Mouse (Mus musculus) layer of hippocampus, postnatal 25 days (tissue): ENCODE measurements around the gene Mst1. TPM values are rescaled to one million over a fixed set of nuclear protein-coding genes. Genes with fewer than 3 reads are reported as not detected.

Experiments used
- DNase-seq, 2 experiments: peaks; one replicate each; pipeline ENCODE4 v3.0.0; 2022; ENCODE audit warnings: mixed read lengths in 2 of 2, low spot score in 1 of 2; ENCODE audit errors: extremely low spot score in 1 of 2
- total RNA-seq, 2 experiments: library from RNA; stranded (reverse); gene quantifications; 2 replicates each; pipeline ENCODE4 v1.2.3; 2021

Gene Mst1
- total RNA-seq, 2 experiments from 2014 or later, result not detected

GRCm38 (mm10) chr9:108094998-108095411 is 14.8 kb downstream of the Mst1 start:
- no peak for DNase-seq

GRCm38 (mm10) chr9:108095518-108095917 is 15.3 kb downstream of the Mst1 start:
- peak in 1 of 2 experiments; percentile 61 for DNase-seq

- no peak for DNase-seq
Observed at GRCm38 (mm10) chr9:108095949-108096712, 15.9 kb downstream of the Mst1 start.

- DNase-seq, result no peak
Observed at GRCm38 (mm10) chr9:108099619-108100018, 19.4 kb downstream of the Mst1 start.

GRCm38 (mm10) chr9:108104766-108105548 is 24.7 kb downstream of the Mst1 start:
- no peak for DNase-seq

- DNase-seq, result no peak
Observed at GRCm38 (mm10) chr9:108105549-108105863, 25.3 kb downstream of the Mst1 start.

GRCm38 (mm10) chr9:108106090-108106489 is 25.9 kb downstream of the Mst1 start:
- no peak for DNase-seq

- no peak for DNase-seq
Observed at GRCm38 (mm10) chr9:108107867-108108266, 27.6 kb downstream of the Mst1 start.

- DNase-seq, result no peak
Observed at GRCm38 (mm10) chr9:108110160-108110559, 29.9 kb downstream of the Mst1 start.

- no peak for DNase-seq
Observed at GRCm38 (mm10) chr9:108111101-108111592, 30.9 kb downstream of the Mst1 start.

- no peak for DNase-seq
Observed at GRCm38 (mm10) chr9:108111593-108112121, 31.4 kb downstream of the Mst1 start.

- no peak for DNase-seq
Observed at GRCm38 (mm10) chr9:108112719-108113340, 32.6 kb downstream of the Mst1 start.

- no peak for DNase-seq
Observed at GRCm38 (mm10) chr9:108115290-108116077, 35.2 kb downstream of the Mst1 start.

GRCm38 (mm10) chr9:108117143-108117542 is 36.9 kb downstream of the Mst1 start:
- DNase-seq, result no peak

GRCm38 (mm10) chr9:108119891-108120411 is 39.7 kb downstream of the Mst1 start:
- no peak for DNase-seq

- DNase-seq, result no peak
Observed at GRCm38 (mm10) chr9:108120671-108121070, 40.4 kb downstream of the Mst1 start.

GRCm38 (mm10) chr9:108121170-108121969 is 41.1 kb downstream of the Mst1 start:
- no peak for DNase-seq

- DNase-seq, result no peak
Observed at GRCm38 (mm10) chr9:108123916-108124315, 43.7 kb downstream of the Mst1 start.

- no peak for DNase-seq
Observed at GRCm38 (mm10) chr9:108125731-108126130, 45.5 kb downstream of the Mst1 start.
